Comparison of ENCODE assay signal across 10 mouse cellular contexts in genomic region chr3:145864713-145865233, GRCm38 (mm10). TPM values are rescaled to one million over a fixed set of nuclear protein-coding genes. Genes with fewer than 3 reads are reported as not detected.
DNase-seq lines count a peak whose midpoint lies in the region; ATAC-seq and TF ChIP-seq lines count a peak whose summit lies in the region.
"Had no signal": no experiment of that assay in that cellular context is flagged by ENCODE, and none has a peak within 500 bp of the region (broad histone marks: within the 10 kb centered on the region; RNA-seq: fewer than 3 reads in every experiment).

No protein-coding gene starts in this region.

- no peaks in the 10 kb centered on the region for H3K4me1 ChIP-seq in forebrain, postnatal 0 days (ENCODE audit: insufficient read depth)

- DNase-seq in adrenal gland, postnatal 14 days, result peak; percentile 55
- no peak for DNase-seq in adrenal gland, adult 8-10 months
- DNase-seq in left cerebral cortex, postnatal 4 days, result peak; percentile 26
- no peak for DNase-seq in left cerebral cortex, adult 18-20 months (ENCODE audit: low spot score in 2 of 2)
- peak; percentile 38 for DNase-seq in forebrain, postnatal 0 days
- DNase-seq in kidney, postnatal 36 days, result peak; percentile 18 to 30
- no peak for DNase-seq in right cerebral cortex, postnatal 14 days
- DNase-seq in thymus, postnatal 4 days, result no peak
- DNase-seq: thymus, postnatal 25 days had no signal

- H3K9me3 ChIP-seq in forebrain, postnatal 0 days (ENCODE audit: low read length), result no peaks in the 10 kb centered on the region

- TF ChIP-seq CTCF in forebrain, postnatal 0 days (IDR thresholded peaks at IDR 0.05; ENCODE audit: low read depth), result no peak

- 75% methylated on average over 5 of the region's 10 CpGs for WGBS in forebrain, postnatal 0 days

- no peak overlapping the region for H3K27ac ChIP-seq in forebrain, postnatal 0 days (ENCODE audit: low read depth, low read length)
- H3K27ac ChIP-seq: macrophage had no signal

- no peak overlapping the region for H3K4me3 ChIP-seq in forebrain, postnatal 0 days (ENCODE audit: low read depth, low read length)

- no peak overlapping the region for H3K4me2 ChIP-seq in forebrain, postnatal 0 days (ENCODE audit: low read depth)

- no peak overlapping the region for H3K9ac ChIP-seq in forebrain, postnatal 0 days

- H3K27me3 ChIP-seq in forebrain, postnatal 0 days (ENCODE audit: insufficient read depth, low read length), result no peaks in the 10 kb centered on the region

- ATAC-seq in forebrain, postnatal 0 days, result peak; percentile 34; the same call in 1 of the 2 replicates

- no peaks in the 10 kb centered on the region for H3K36me3 ChIP-seq in forebrain, postnatal 0 days (ENCODE audit: insufficient read depth)

- intact Hi-C loops in left cerebral cortex, postnatal 4 days (cut with DNase I), result no loop called here

RNA-seq across cellular contexts. Expression of gene Bcl10, which starts 57.8 kb away (rescaled TPM):
- 25.7 and 26.0 TPM in 2 replicates for total RNA-seq in adrenal gland, postnatal 14 days (2021)
- 10 to 100 TPM; 21.8 to 25.1 (median 23.4) TPM for total RNA-seq in adrenal gland, adult 8-10 months (2022)
- 10 to 100 TPM; 18.3 to 19.4 TPM for total RNA-seq in left cerebral cortex, postnatal 4 days (2021)
- total RNA-seq in left cerebral cortex, adult 18-20 months (2021), result 10 to 100 TPM; 13.2 to 15.0 TPM
- 30.5 and 33.2 TPM in 2 replicates for total RNA-seq in forebrain, postnatal 0 days (2014; rRNA removed)
- polyA plus RNA-seq in forebrain, postnatal 0 days (2015; fragmentation: Nextera tagmentation; extraction: Ambion mirVana), result 34.4 and 38.1 TPM in 2 replicates

Comparison
In these comparisons a context has a peak if more than half of its experiments do, and no peak if none do; other contexts are left out.
1. DNase-seq: peak in adrenal gland, postnatal 14 days (single experiment), left cerebral cortex, postnatal 4 days (single experiment), forebrain, postnatal 0 days (single experiment) and kidney, postnatal 36 days (2 of 2); none in adrenal gland, adult 8-10 months (single experiment), left cerebral cortex, adult 18-20 months (0 of 2), right cerebral cortex, postnatal 14 days (single experiment) and thymus, postnatal 4 days (single experiment).